Mouse (Mus musculus): ENCODE data around the gene Rsph6a. TPM values are rescaled to one million over a fixed set of nuclear protein-coding genes. Genes with fewer than 3 reads are reported as not detected.
A peak's percentile ranks its signal among the peaks of the same experiment; 100 is the strongest.

Rsph6a gene
- polyA plus RNA-seq, 3 experiments from 2014 or later: not detected

GRCm38 (mm10) chr7:19107436-19107835 is 52.9 kb downstream of the Rsph6a start:
- no peak for ATAC-seq

- no peak for ATAC-seq
Observed at GRCm38 (mm10) chr7:19109565-19109964, 55.1 kb downstream of the Rsph6a start.

GRCm38 (mm10) chr7:19118028-19118771 is 63.7 kb downstream of the Rsph6a start, which contains the start of gene Gm4969:
Gene Gm4969, minus strand, starts transcription at chr7:19118368.
- no peak for ATAC-seq

- ATAC-seq: no peak
Observed at GRCm38 (mm10) chr7:19119083-19119482, 64.6 kb downstream of the Rsph6a start.

GRCm38 (mm10) chr7:19119631-19120429 is 65.3 kb downstream of the Rsph6a start, which contains the start of gene Fbxo46:
Gene Fbxo46, plus strand, starts transcription at chr7:19119859.
- ATAC-seq: peak; percentile 100

- no peak for ATAC-seq
Observed at GRCm38 (mm10) chr7:19121686-19122085, 67.2 kb downstream of the Rsph6a start.

Other genes with a start within 250 kb of the Rsph6a start
- not detected for gene Psg17, start 233.1 kb upstream of the Rsph6a start, polyA plus RNA-seq (2017; shearing (Covaris generic))
- under 1 TPM; 0.57 to 0.67 (median 0.58) TPM for gene Mill2, start 214.7 kb upstream of the Rsph6a start, polyA plus RNA-seq (2017; shearing (Covaris generic))
- gene Pglyrp1, start 183.4 kb upstream of the Rsph6a start, polyA plus RNA-seq (2017; shearing (Covaris generic)): 100 to 1,000 TPM; 200 to 462 (median 264) TPM
- 1 to 10 TPM; 5.8 to 8.6 (median 6.7) TPM for gene Ccdc61, start 144.3 kb upstream of the Rsph6a start, polyA plus RNA-seq (2017; shearing (Covaris generic))
- under 1 TPM in 1 of 3 experiments, not detected in 2; 0.05 TPM for gene Nova2, start 128.8 kb upstream of the Rsph6a start, polyA plus RNA-seq (2017; shearing (Covaris generic))
- not detected for gene Nanos2, start 67.3 kb upstream of the Rsph6a start, polyA plus RNA-seq (2017; shearing (Covaris generic))
- 1 to 10 TPM; 2.1 to 2.7 (median 2.6) TPM for gene Mypop, start 63.4 kb upstream of the Rsph6a start, polyA plus RNA-seq (2017; shearing (Covaris generic))
- 1 to 10 TPM; 1.1 to 2.6 (median 1.9) TPM for gene Irf2bp1, start 50.6 kb upstream of the Rsph6a start, polyA plus RNA-seq (2017; shearing (Covaris generic))
- not detected for gene Foxa3, start 31.2 kb upstream of the Rsph6a start, polyA plus RNA-seq (2017; shearing (Covaris generic))
- gene Sympk, start 30.3 kb upstream of the Rsph6a start, polyA plus RNA-seq (2017; shearing (Covaris generic)): 10 to 100 TPM in 1 of 3 experiments, 1 to 10 TPM in 2; 8.2 to 12.2 (median 9.2) TPM
- under 1 TPM in 1 of 3 experiments, not detected in 2; 0.27 TPM for gene Dmwd, start 21.5 kb downstream of the Rsph6a start, polyA plus RNA-seq (2017; shearing (Covaris generic))
- not detected for gene Dmpk, start 29.2 kb downstream of the Rsph6a start, polyA plus RNA-seq (2017; shearing (Covaris generic))
- gene Six5, start 39.9 kb downstream of the Rsph6a start, polyA plus RNA-seq (2017; shearing (Covaris generic)): 1 to 10 TPM in 2 of 3 experiments, under 1 TPM in 1; 0.15 to 1.2 (median 1.0) TPM
- under 1 TPM in 1 of 3 experiments, not detected in 2; 0.11 TPM for gene Gm4969, start 63.7 kb downstream of the Rsph6a start, polyA plus RNA-seq (2017; shearing (Covaris generic))
- 10 to 100 TPM; 18.3 to 20.6 (median 20.0) TPM for gene Fbxo46, start 65.2 kb downstream of the Rsph6a start, polyA plus RNA-seq (2017; shearing (Covaris generic))
- gene Qpctl, start 94.6 kb downstream of the Rsph6a start, polyA plus RNA-seq (2017; shearing (Covaris generic)): 10 to 100 TPM in 1 of 3 experiments, 1 to 10 TPM in 2; 7.7 to 10.0 (median 8.5) TPM
- 10 to 100 TPM; 73.5 to 94.3 (median 75.9) TPM for gene Snrpd2, start 95.0 kb downstream of the Rsph6a start, polyA plus RNA-seq (2017; shearing (Covaris generic))
- gene Gipr, start 111.4 kb downstream of the Rsph6a start, polyA plus RNA-seq (2017; shearing (Covaris generic)): not detected
- gene Eml2, start 121.7 kb downstream of the Rsph6a start, polyA plus RNA-seq (2017; shearing (Covaris generic)): 10 to 100 TPM; 10.2 to 16.5 (median 16.5) TPM
- under 1 TPM in 1 of 3 experiments, not detected in 2; 0.13 TPM for gene Gpr4, start 157.8 kb downstream of the Rsph6a start, polyA plus RNA-seq (2017; shearing (Covaris generic))
- 10 to 100 TPM; 14.3 to 20.8 (median 16.6) TPM for gene Opa3, start 173.6 kb downstream of the Rsph6a start, polyA plus RNA-seq (2017; shearing (Covaris generic))
- 100 to 1,000 TPM in 1 of 3 experiments, 10 to 100 TPM in 2; 74.0 to 103 (median 94.6) TPM for gene Vasp, start 217.1 kb downstream of the Rsph6a start, polyA plus RNA-seq (2017; shearing (Covaris generic))
- gene Ppm1n, start 225.4 kb downstream of the Rsph6a start, polyA plus RNA-seq (2017; shearing (Covaris generic)): 1 to 10 TPM in 2 of 3 experiments, under 1 TPM in 1; 0.74 to 3.1 (median 2.1) TPM
- gene Rtn2, start 227.9 kb downstream of the Rsph6a start, polyA plus RNA-seq (2017; shearing (Covaris generic)): not detected